Mouse (Mus musculus) testis, adult 2 months (tissue): ENCODE data around the gene Spag9.

Experiments
- CTCF ChIP-seq: fragments of 200-500 bp; IDR thresholded peaks from 2 replicates; pipeline ENCODE4 v1.5.1; 2012; ENCODE audit warnings: low read depth, mild to moderate bottlenecking, inconsistent platforms, low read length, moderate library complexity; ENCODE audit not compliant: control insufficient read depth, insufficient read depth, insufficient replicate concordance
- POLR2A ChIP-seq: fragments of 200-500 bp; IDR thresholded peaks from 2 replicates; pipeline ENCODE4 v1.6.1; 2012; ENCODE audit warnings: low read depth, mild to moderate bottlenecking, inconsistent platforms, low read length, moderate library complexity; ENCODE audit not compliant: control insufficient read depth

GRCm38 (mm10) chr11:94158521-94158920, 162.6 kb downstream of the Spag9 start:
- TF ChIP-seq CTCF (no peak), POLR2A (no peak)
